Mouse (Mus musculus): ENCODE results near the gene Otulinl.

Otulinl gene

GRCm38 (mm10) chr15:27680997-27681396, 382 bp downstream of the Otulinl start:
- peak; percentile 65 for DNase-seq (ENCODE audit: low spot score)

- DNase-seq (ENCODE audit: low spot score), result no peak
Measured at GRCm38 (mm10) chr15:27678511-27678910, 2.9 kb downstream of the Otulinl start.

GRCm38 (mm10) chr15:27677801-27678200, 3.6 kb downstream of the Otulinl start:
- DNase-seq (ENCODE audit: low spot score), result no peak

GRCm38 (mm10) chr15:27676211-27676610, 5.2 kb downstream of the Otulinl start:
- peak; percentile 30 for DNase-seq (ENCODE audit: low spot score)

GRCm38 (mm10) chr15:27675122-27675521, 6.3 kb downstream of the Otulinl start:
- no peak for DNase-seq (ENCODE audit: low spot score)

GRCm38 (mm10) chr15:27674041-27674440, 7.3 kb downstream of the Otulinl start:
- no peak for DNase-seq (ENCODE audit: low spot score)

- no peak for DNase-seq (ENCODE audit: low spot score)
Measured at GRCm38 (mm10) chr15:27673151-27673550, 8.2 kb downstream of the Otulinl start.

- DNase-seq (ENCODE audit: low spot score), result no peak
Measured at GRCm38 (mm10) chr15:27672259-27672658, 9.1 kb downstream of the Otulinl start.

- DNase-seq (ENCODE audit: low spot score), result no peak
Measured at GRCm38 (mm10) chr15:27671612-27672245, 9.7 kb downstream of the Otulinl start.

- DNase-seq (ENCODE audit: low spot score), result peak; percentile 75
Measured at GRCm38 (mm10) chr15:27670708-27671107, 10.7 kb downstream of the Otulinl start.

GRCm38 (mm10) chr15:27669931-27670411, 11.4 kb downstream of the Otulinl start:
- peak; percentile 60 for DNase-seq (ENCODE audit: low spot score)

- no peak for DNase-seq (ENCODE audit: low spot score)
Measured at GRCm38 (mm10) chr15:27669276-27669675, 12.1 kb downstream of the Otulinl start.

GRCm38 (mm10) chr15:27668557-27668956, 12.8 kb downstream of the Otulinl start:
- DNase-seq (ENCODE audit: low spot score), result peak; percentile 29

GRCm38 (mm10) chr15:27668001-27668461, 13.3 kb downstream of the Otulinl start:
- peak; percentile 79 for DNase-seq (ENCODE audit: low spot score)

- DNase-seq (ENCODE audit: low spot score), result no peak
Measured at GRCm38 (mm10) chr15:27666911-27667539, 14.4 kb downstream of the Otulinl start.

- no peak for DNase-seq (ENCODE audit: low spot score)
Measured at GRCm38 (mm10) chr15:27665392-27665911, 15.9 kb downstream of the Otulinl start.

- DNase-seq (ENCODE audit: low spot score), result no peak
Measured at GRCm38 (mm10) chr15:27664126-27664525, 17.3 kb downstream of the Otulinl start.

- DNase-seq (ENCODE audit: low spot score), result no peak
Measured at GRCm38 (mm10) chr15:27662699-27663098, 18.7 kb downstream of the Otulinl start.

- DNase-seq (ENCODE audit: low spot score), result no peak
Measured at GRCm38 (mm10) chr15:27661696-27662095, 19.7 kb downstream of the Otulinl start.

GRCm38 (mm10) chr15:27659592-27660244, 21.7 kb downstream of the Otulinl start:
- DNase-seq (ENCODE audit: low spot score), result peak; percentile 87

GRCm38 (mm10) chr15:27659143-27659542, 22.2 kb downstream of the Otulinl start:
- no peak for DNase-seq (ENCODE audit: low spot score)

GRCm38 (mm10) chr15:27658356-27658755, 23.0 kb downstream of the Otulinl start:
- no peak for DNase-seq (ENCODE audit: low spot score)

- DNase-seq (ENCODE audit: low spot score), result no peak
Measured at GRCm38 (mm10) chr15:27657866-27658265, 23.5 kb downstream of the Otulinl start.

All from T-cell, adult 2 months (primary cell).